Mouse (Mus musculus) midbrain, embryonic 12.5 days (tissue): ENCODE measurements at regions not wholly inside any gene's neighbourhood (a gene's known extent, or its start where the extent isn't known, plus 50 kb on each side); places are given as distances from the start of the nearest gene placed in this dataset.

Source experiments
- ATAC-seq: fragments of 200-750 bp; cut with Nextera tagmentation; 2 replicates; pipeline ENCODE4 v1.8.0; 2017; ENCODE audit warnings: low read depth, moderate TSS enrichment, moderate library complexity; ENCODE audit not compliant: low FRiP score
- H3K27ac ChIP-seq: fragments of 300-500 bp; sonication (generic); replicated peaks from 2 replicates; pipeline ENCODE4 v1.5.1; 2016; ENCODE audit warnings: mild to moderate bottlenecking
- H3K27me3 ChIP-seq: fragments of 300-500 bp; sonication (generic); 2 replicates; pipeline ENCODE4 v1.6.1; 2016; ENCODE audit warnings: mild to moderate bottlenecking
- H3K36me3 ChIP-seq: fragments of 300-500 bp; sonication (generic); 2 replicates; pipeline ENCODE4 v1.6.1; 2016
- H3K4me1 ChIP-seq: fragments of 300-500 bp; sonication (generic); 2 replicates; pipeline ENCODE4 v1.6.1; 2016
- H3K4me2 ChIP-seq: fragments of 300-500 bp; sonication (generic); replicated peaks from 2 replicates; pipeline ENCODE4 v1.6.1; 2016; ENCODE audit warnings: mild to moderate bottlenecking, moderate library complexity
- H3K4me3 ChIP-seq: fragments of 300-500 bp; sonication (generic); 2 replicates; pipeline ENCODE4 v1.5.1; 2016; ENCODE audit warnings: mild to moderate bottlenecking
- H3K9ac ChIP-seq: fragments of 300-500 bp; sonication (generic); replicated peaks from 2 replicates; pipeline ENCODE4 v1.6.1; 2016; ENCODE audit warnings: mild to moderate bottlenecking, moderate library complexity
- H3K9me3 ChIP-seq: fragments of 300-500 bp; sonication (generic); 2 replicates; pipeline ENCODE4 v1.6.1; 2016; ENCODE audit warnings: mild to moderate bottlenecking
- WGBS: fragments of 180-500 bp; shearing (Covaris S2); methylation state at CpG from one replicate; pipeline ENCODE4 v1.1.7; 2016; 5-methylcytosine and 5-hydroxymethylcytosine counted together

GRCm38 (mm10) chrX:60719428-60720151 lies 127.1 kb upstream of the Atp11c start:
- no peaks in the 10 kb centered on the region for H3K9me3 ChIP-seq
- peaks cover 13% of the 10 kb centered on the region; the same call in 1 of the 2 replicates for H3K4me1 ChIP-seq
- peak overlapping the region; percentile 28 for H3K4me2 ChIP-seq
- no peak overlapping the region for H3K9ac ChIP-seq
- no peaks in the 10 kb centered on the region for H3K27me3 ChIP-seq
- peak; percentile 93 for ATAC-seq
- no peak overlapping the region for H3K4me3 ChIP-seq
- H3K27ac ChIP-seq, result peak overlapping the region; percentile 69
- 34% methylated on average over 13 of the region's 13 CpGs for WGBS
- H3K36me3 ChIP-seq, result no peaks in the 10 kb centered on the region

GRCm38 (mm10) chrX:60718794-60719193 lies 126.3 kb upstream of the Atp11c start:
- Histone ChIP-seq H3K9ac (no peak overlapping the region), H3K27me3 (no peaks in the 10 kb centered on the region), H3K36me3 (no peaks in the 10 kb centered on the region), H3K4me3 (no peak overlapping the region), H3K4me2 (peak overlapping the region; percentile 44), H3K27ac (peak overlapping the region; percentile 69; the same call in 1 of the 2 replicates), H3K4me1 (peaks cover 13% of the 10 kb centered on the region; the same call in 1 of the 2 replicates), H3K9me3 (no peaks in the 10 kb centered on the region)
- WGBS, result 22% methylated on average over 6 of the region's 6 CpGs
- no peak; the same call in 1 of the 2 replicates for ATAC-seq

- peak overlapping the region; percentile 23 for H3K4me3 ChIP-seq
- 16% methylated on average over 11 of the region's 11 CpGs for WGBS
- H3K4me2 ChIP-seq, result peak overlapping the region; percentile 44
- H3K27me3 ChIP-seq, result no peaks in the 10 kb centered on the region
- H3K36me3 ChIP-seq, result no peaks in the 10 kb centered on the region
- H3K9ac ChIP-seq, result no peak overlapping the region
- no peak overlapping the region for H3K27ac ChIP-seq
- H3K4me1 ChIP-seq, result peaks cover 13% of the 10 kb centered on the region; the same call in 1 of the 2 replicates
- H3K9me3 ChIP-seq, result no peaks in the 10 kb centered on the region
- ATAC-seq, result peak; percentile 50; the same call in 1 of the 2 replicates
These were observed 125.8 kb upstream of the Atp11c start for GRCm38 (mm10) chrX:60718156-60718769.

- no peaks in the 10 kb centered on the region for H3K27me3 ChIP-seq
- H3K36me3 ChIP-seq, result no peaks in the 10 kb centered on the region
- no peak overlapping the region for H3K4me3 ChIP-seq
- no peaks in the 10 kb centered on the region; the same call in 1 of the 2 replicates for H3K4me1 ChIP-seq
- H3K9me3 ChIP-seq, result no peaks in the 10 kb centered on the region
- no peak overlapping the region for H3K4me2 ChIP-seq
- H3K27ac ChIP-seq, result no peak overlapping the region
- ATAC-seq, result no peak
- WGBS, result 61% methylated on average over 7 of the region's 7 CpGs
- H3K9ac ChIP-seq, result no peak overlapping the region
These were observed 88.7 kb upstream of the Atp11c start for GRCm38 (mm10) chrX:60681036-60681706.

- Histone ChIP-seq H3K9ac (no peak overlapping the region), H3K4me3 (no peak overlapping the region), H3K36me3 (no peaks in the 10 kb centered on the region), H3K27me3 (no peaks in the 10 kb centered on the region), H3K27ac (no peak overlapping the region), H3K9me3 (no peaks in the 10 kb centered on the region), H3K4me1 (0 out of 2 replicates have a peak, but pooled peaks cover 2% of the 10 kb centered on the region), H3K4me2 (no peak overlapping the region)
- WGBS, result 44% methylated on average over 10 of the region's 10 CpGs
- ATAC-seq, result no peak
These were observed 52.3 kb upstream of the Atp11c start for GRCm38 (mm10) chrX:60644726-60645318.
